Mouse (Mus musculus) forebrain, embryonic 14.5 days (tissue): Measurements from ENCODE around the gene AL732309.1. TPM values are rescaled to one million over a fixed set of nuclear protein-coding genes. Genes with fewer than 3 reads are reported as not detected.

ENCODE experiments used
- ATAC-seq: fragments of 200-750 bp; cut with Nextera tagmentation; 2 replicates; pipeline ENCODE4 v1.8.0; 2017; ENCODE audit warnings: mild to moderate bottlenecking, moderate library complexity
- DNase-seq: peaks from one replicate; pipeline ENCODE4 v3.0.0-alpha.2; 2015; ENCODE audit warnings: low spot score
- H3K27ac ChIP-seq: fragments of 300-500 bp; sonication (generic); 2 replicates; pipeline ENCODE4 v1.5.1; 2014; ENCODE audit warnings: low read depth, mild to moderate bottlenecking, control low read depth, low read length, moderate library complexity
- H3K27me3 ChIP-seq: fragments of 300-500 bp; sonication (generic); replicated peaks from 2 replicates; pipeline ENCODE4 v1.6.1; 2014; ENCODE audit warnings: low read length, control low read depth, mixed read lengths; ENCODE audit not compliant: control insufficient read depth, insufficient read depth
- H3K36me3 ChIP-seq: fragments of 300-500 bp; sonication (generic); 2 replicates; pipeline ENCODE4 v1.6.1; 2014; ENCODE audit warnings: low read length, control low read depth; ENCODE audit not compliant: control insufficient read depth, insufficient read depth
- H3K4me1 ChIP-seq: fragments of 300-500 bp; sonication (generic); 2 replicates; pipeline ENCODE4 v1.6.1; 2014; ENCODE audit warnings: antibody characterized with exemption, low read length, control low read depth; ENCODE audit not compliant: control insufficient read depth, insufficient read depth
- H3K4me2 ChIP-seq: fragments of 300-500 bp; sonication (generic); 2 replicates; pipeline ENCODE4 v1.6.1; 2014; ENCODE audit warnings: mild to moderate bottlenecking, control low read depth, low read length
- H3K4me3 ChIP-seq: fragments of 300-500 bp; sonication (generic); 2 replicates; pipeline ENCODE4 v1.5.1; 2014; ENCODE audit warnings: low read depth, low read length, control low read depth
- H3K9ac ChIP-seq: fragments of 300-500 bp; sonication (generic); 2 replicates; pipeline ENCODE4 v1.6.1; 2014; ENCODE audit warnings: mild to moderate bottlenecking, low read length, control low read depth, moderate library complexity
- H3K9me3 ChIP-seq: fragments of 300-500 bp; sonication (generic); replicated peaks from 2 replicates; pipeline ENCODE4 v1.6.1; 2016; ENCODE audit warnings: low read length, control low read depth, mixed read lengths; ENCODE audit not compliant: control insufficient read depth
- WGBS: fragments of 180-500 bp; shearing (Covaris S2); extraction: QIAGEN DNeasy Blood & Tissue Kit; methylation state at CpG from one replicate; pipeline ENCODE4 v1.1.7; 2014; 5-methylcytosine and 5-hydroxymethylcytosine counted together
- polyA plus RNA-seq: library from polyadenylated mRNA; unstranded; fragments of >200 nt; fragmentation: Nextera tagmentation; extraction: Ambion mirVana; gene quantifications from 2 replicates; pipeline ENCODE4 v1.2.1, GENCODE M21; 2014

The AL732309.1 gene
- polyA plus RNA-seq, 1 experiment from 2014 or later, result 4.7 TPM

DNA sequence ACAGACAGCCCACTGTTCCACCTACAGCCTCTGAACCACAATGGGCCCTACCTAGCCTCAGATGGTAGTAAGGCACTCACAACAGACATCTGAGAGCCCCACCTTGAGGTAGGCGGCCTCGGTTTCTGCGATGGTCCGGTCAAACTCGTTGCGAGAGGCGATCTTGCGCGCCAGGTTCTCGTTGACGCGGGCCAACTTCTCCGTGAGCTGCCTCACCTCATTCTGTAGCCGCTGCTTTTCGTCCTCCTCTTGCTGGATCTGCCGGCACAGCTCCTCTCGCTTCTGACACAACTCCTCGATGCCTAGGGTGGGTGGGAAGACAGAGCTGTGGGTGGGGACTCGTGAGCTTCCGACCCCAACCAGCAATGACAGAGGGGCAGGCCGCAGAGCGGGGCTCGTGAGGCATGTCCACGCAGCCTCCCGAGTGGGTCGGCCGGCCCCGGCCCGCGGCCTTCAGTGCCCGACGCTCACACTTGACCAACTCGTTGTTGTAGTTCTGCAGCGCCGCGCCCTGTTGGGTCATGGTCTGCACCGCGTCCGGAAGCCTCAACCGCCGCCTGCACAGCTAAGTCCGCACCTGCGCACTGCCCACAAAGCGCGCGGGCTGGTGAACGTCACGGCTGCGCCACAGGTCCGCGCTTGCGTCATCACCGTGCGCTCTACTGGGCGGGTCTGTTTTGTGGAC, 25.3 kb upstream of the AL732309.1 start, which contains the start of the genes Ssna1 and Anapc2:
Gene Ssna1 (minus strand): TSS at position 612 of the 685 bp plus-strand sequence.
Gene Anapc2 (plus strand): TSS at position 652 of the 685 bp plus-strand sequence.
- Histone ChIP-seq H3K4me2 (peak within 1 kb of the TSS; percentile 97), H3K36me3 (peaks cover 66% of the 10 kb centered on the region), H3K9me3 (no peaks in the 10 kb centered on the region), H3K4me3 (peak within 1 kb of the TSS; percentile 88), H3K9ac (peak within 1 kb of the TSS; percentile 84), H3K27ac (peak within 1 kb of the TSS; percentile 72; the same call in 1 of the 2 replicates), H3K27me3 (no peaks in the 10 kb centered on the region), H3K4me1 (peaks cover 24% of the 10 kb centered on the region)
- WGBS, result under 1% methylated on average over 53 of the region's 55 CpGs
- DNase-seq (peak; percentile 97), ATAC-seq (peak; percentile 97)

DNA sequence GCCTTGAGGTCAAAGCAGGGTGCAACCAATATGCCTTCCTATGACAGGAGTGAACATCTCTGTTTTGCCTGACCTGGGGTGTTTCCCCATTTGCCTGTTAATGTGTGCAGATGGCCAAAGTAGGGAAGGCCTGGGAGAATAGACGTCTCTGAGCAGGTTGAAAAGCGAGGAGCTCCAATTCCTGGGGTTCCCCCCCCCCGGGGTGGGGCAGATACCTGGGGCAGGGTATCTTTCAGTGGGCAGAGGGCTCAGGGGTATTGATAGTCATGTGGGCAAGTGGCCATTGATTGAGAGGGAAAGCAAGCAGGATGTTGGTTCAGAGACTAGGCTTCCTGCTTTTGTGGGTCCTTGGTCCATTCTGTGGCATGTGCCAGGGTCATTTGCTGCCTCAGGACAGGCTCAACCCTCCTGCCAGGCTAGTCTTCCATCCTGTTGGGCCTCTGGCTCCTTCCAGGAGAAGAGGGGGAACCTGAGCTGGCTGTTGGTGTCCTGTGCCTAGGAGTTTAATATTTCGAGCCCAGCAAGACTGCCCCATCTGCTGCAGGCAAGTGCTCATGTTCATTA, 21.2 kb upstream of the AL732309.1 start:
- no peaks in the 10 kb centered on the region for H3K9me3 ChIP-seq
- WGBS, result 78% methylated on average over 4 of the region's 4 CpGs
- no peak for ATAC-seq
- peaks cover 46% of the 10 kb centered on the region for H3K4me1 ChIP-seq
- no peak overlapping the region for H3K9ac ChIP-seq
- no peak overlapping the region for H3K27ac ChIP-seq
- no peak overlapping the region for H3K4me2 ChIP-seq
- H3K36me3 ChIP-seq, result peaks cover 27% of the 10 kb centered on the region
- H3K27me3 ChIP-seq, result peaks cover 13% of the 10 kb centered on the region
- H3K4me3 ChIP-seq, result no peak overlapping the region
- DNase-seq, result no peak

GRCm38 (mm10) chr2:25267241-25267640, 20.6 kb upstream of the AL732309.1 start:
- Histone ChIP-seq H3K9ac (0 out of 2 replicates have a peak overlapping the region, but pooled peaks have one; percentile 9), H3K4me2 (peak overlapping the region; percentile 19; the same call in 1 of the 2 replicates), H3K9me3 (no peaks in the 10 kb centered on the region), H3K27ac (peak overlapping the region; percentile 5; the same call in 1 of the 2 replicates), H3K4me1 (peaks cover 46% of the 10 kb centered on the region), H3K27me3 (peaks cover 13% of the 10 kb centered on the region), H3K4me3 (no peak overlapping the region), H3K36me3 (peaks cover 27% of the 10 kb centered on the region)
- ATAC-seq, result no peak
- DNase-seq, result peak; percentile 50

DNA sequence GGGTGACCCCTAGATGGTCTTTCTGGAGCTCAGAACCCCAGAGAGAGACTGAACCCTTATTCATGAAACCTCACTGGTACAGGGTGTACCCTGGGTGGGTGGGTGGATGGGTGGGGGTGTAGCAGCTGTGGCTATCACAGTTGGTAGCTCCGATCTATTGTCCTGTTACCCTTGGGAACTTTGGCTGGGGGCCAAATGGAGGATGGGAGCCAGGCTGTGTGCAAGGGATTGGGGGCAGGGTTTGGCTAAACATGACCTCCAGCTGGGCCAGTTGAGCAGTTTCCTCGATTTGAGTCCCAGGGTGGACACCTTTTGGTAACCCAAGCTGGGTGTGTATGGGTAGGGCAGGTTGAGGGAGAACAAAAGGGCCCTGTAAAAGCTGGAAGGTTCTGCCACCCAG, 20.1 kb upstream of the AL732309.1 start:
- peaks cover 27% of the 10 kb centered on the region for H3K36me3 ChIP-seq
- ATAC-seq (no peak), DNase-seq (no peak)
- no peak overlapping the region for H3K4me3 ChIP-seq
- H3K9me3 ChIP-seq, result no peaks in the 10 kb centered on the region
- peaks cover 13% of the 10 kb centered on the region for H3K27me3 ChIP-seq
- H3K27ac ChIP-seq, result peak overlapping the region; percentile 5; the same call in 1 of the 2 replicates
- H3K4me2 ChIP-seq, result peak overlapping the region; percentile 19; the same call in 1 of the 2 replicates
- peaks cover 49% of the 10 kb centered on the region for H3K4me1 ChIP-seq
- WGBS, result 28% methylated on average over 2 of the region's 2 CpGs
- peak overlapping the region; percentile 41; the same call in 1 of the 2 replicates for H3K9ac ChIP-seq

GRCm38 (mm10) chr2:25265897-25266656, 19.4 kb upstream of the AL732309.1 start:
- Histone ChIP-seq H3K4me2 (peak overlapping the region; percentile 19; the same call in 1 of the 2 replicates), H3K27ac (no peak overlapping the region), H3K27me3 (peaks cover 13% of the 10 kb centered on the region), H3K36me3 (peaks cover 26% of the 10 kb centered on the region), H3K4me3 (no peak overlapping the region), H3K9me3 (no peaks in the 10 kb centered on the region), H3K4me1 (peaks cover 42% of the 10 kb centered on the region), H3K9ac (peak overlapping the region; percentile 41)
- ATAC-seq, result no peak
- DNase-seq, result no peak
- 72% methylated on average over 6 of the region's 6 CpGs for WGBS

DNA sequence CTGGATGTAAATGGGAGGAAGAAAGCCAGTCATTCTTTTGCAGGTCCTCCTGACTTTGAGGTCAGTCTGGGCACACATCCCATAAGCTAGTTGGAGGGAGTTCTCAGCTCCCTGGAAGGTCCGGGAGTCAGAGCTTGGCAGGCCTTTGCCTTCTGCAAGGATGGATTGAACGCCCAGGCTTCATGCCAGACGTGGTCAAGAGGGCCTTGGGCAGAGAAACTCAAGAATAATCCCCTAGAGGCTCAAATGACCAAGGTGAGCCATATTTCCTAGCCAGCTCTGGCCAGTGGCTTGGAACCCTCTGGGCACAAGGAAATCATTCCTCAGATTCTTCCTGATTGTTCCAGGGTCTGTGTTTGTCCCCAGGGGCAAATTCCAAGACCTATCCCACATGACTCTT, 18.2 kb upstream of the AL732309.1 start:
- Histone ChIP-seq H3K27ac (no peak overlapping the region), H3K4me1 (peaks cover 41% of the 10 kb centered on the region)

DNA sequence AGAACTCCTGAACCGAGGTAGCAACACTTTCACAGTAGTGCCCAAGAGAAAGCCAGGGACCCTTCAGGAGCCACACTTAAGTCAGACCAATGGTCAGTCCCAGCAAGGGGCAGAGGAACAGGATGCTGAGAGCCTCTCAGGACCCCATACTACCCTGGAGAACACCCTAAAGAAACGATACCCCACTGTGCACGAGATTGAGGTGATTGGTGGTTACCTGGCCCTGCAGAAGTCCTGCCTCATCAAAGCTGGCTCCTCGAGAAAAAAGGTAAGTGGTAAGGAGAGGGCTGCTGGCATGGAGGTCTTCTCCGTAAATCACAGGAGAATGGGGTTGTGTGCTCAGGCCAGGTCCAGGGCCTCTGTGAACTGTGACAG, 17.6 kb upstream of the AL732309.1 start:
- no peaks in the 10 kb centered on the region for H3K9me3 ChIP-seq
- DNase-seq (no peak), ATAC-seq (no peak)
- no peak overlapping the region for H3K4me3 ChIP-seq
- no peak overlapping the region for H3K9ac ChIP-seq
- H3K27me3 ChIP-seq, result peaks cover 13% of the 10 kb centered on the region
- peaks cover 8% of the 10 kb centered on the region for H3K36me3 ChIP-seq
- H3K4me1 ChIP-seq, result peaks cover 41% of the 10 kb centered on the region
- WGBS, result 72% methylated on average over 5 of the region's 5 CpGs
- H3K27ac ChIP-seq, result no peak overlapping the region
- peak overlapping the region; percentile 99 for H3K4me2 ChIP-seq

More for the DNA sequence above, 18.2 kb upstream of the AL732309.1 start:
- Histone ChIP-seq H3K4me2 (peak overlapping the region; percentile 99; the same call in 1 of the 2 replicates), H3K9me3 (no peaks in the 10 kb centered on the region), H3K4me3 (no peak overlapping the region), H3K27me3 (peaks cover 13% of the 10 kb centered on the region), H3K36me3 (peaks cover 14% of the 10 kb centered on the region), H3K9ac (peak overlapping the region; percentile 25; the same call in 1 of the 2 replicates)
- ATAC-seq, result no peak
- 73% methylated on average over 3 of the region's 3 CpGs for WGBS
- no peak for DNase-seq

DNA sequence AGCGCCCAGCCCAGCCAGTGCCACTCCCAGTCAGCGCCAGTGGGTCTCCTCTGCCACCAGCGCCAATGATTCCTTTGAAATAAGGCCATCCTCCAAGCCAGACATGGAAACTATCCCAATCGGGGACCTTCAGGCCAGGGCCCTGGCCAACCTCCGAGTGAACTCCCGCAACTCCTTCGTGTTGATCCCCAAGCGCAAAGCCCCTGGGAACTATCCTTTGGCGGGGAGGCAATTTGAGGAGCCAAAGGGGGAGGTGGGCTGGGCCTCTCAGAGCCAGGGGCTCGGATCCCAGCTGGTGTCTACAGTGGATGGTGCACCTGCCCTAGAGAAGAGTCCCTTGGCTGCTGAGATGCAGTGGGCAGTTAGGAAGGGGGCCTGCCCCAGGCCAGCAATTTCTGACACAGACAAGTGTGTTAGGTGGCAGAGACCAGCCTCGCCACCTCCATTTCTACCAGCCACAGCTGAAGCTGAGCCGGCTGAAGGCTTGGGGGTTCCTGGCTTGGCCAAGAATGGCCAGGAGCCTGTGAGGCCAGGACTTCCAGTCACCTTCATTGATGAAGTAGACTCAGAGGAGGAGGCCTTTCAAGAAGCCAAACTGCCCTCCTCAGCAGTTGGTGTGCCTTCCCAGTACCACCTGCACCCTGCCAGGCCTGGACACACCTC, 17.1 kb upstream of the AL732309.1 start:
- Histone ChIP-seq H3K9me3 (no peaks in the 10 kb centered on the region), H3K36me3 (peaks cover 3% of the 10 kb centered on the region; the same call in 1 of the 2 replicates), H3K9ac (peak overlapping the region; percentile 75), H3K4me2 (peak overlapping the region; percentile 99), H3K4me3 (peak overlapping the region; percentile 81), H3K27ac (no peak overlapping the region), H3K4me1 (peaks cover 41% of the 10 kb centered on the region), H3K27me3 (peaks cover 13% of the 10 kb centered on the region)
- 21% methylated on average over 12 of the region's 12 CpGs for WGBS
- DNase-seq, result no peak
- ATAC-seq, result no peak
